Mouse (Mus musculus) spleen, adult 18-20 months (tissue): ENCODE results near the gene Cdon.

ENCODE experiments used
- DNase-seq, 2 experiments: peaks; one replicate each; pipeline ENCODE4 v3.0.0; 2022; ENCODE audit warnings: mixed read lengths in 2 of 2

Gene Cdon

GRCm38 (mm10) chr9:35543099-35543860 lies 122.4 kb downstream of the Cdon start:
- no peak for DNase-seq

GRCm38 (mm10) chr9:35544666-35545065 lies 123.7 kb downstream of the Cdon start:
- no peak for DNase-seq

- no peak for DNase-seq
These were observed 124.8 kb downstream of the Cdon start for GRCm38 (mm10) chr9:35545704-35546103.

GRCm38 (mm10) chr9:35546745-35547144 lies 125.8 kb downstream of the Cdon start:
- DNase-seq: peak in 1 of 2 experiments; percentile 36

- DNase-seq: no peak
These were observed 127.5 kb downstream of the Cdon start for GRCm38 (mm10) chr9:35548455-35548854.

- DNase-seq: no peak
These were observed 135.7 kb downstream of the Cdon start for GRCm38 (mm10) chr9:35556494-35557102.
